Mouse (Mus musculus) limb, embryonic 11.5 days (tissue): Measurements from ENCODE around the gene Pfpl. TPM values are rescaled to one million over a fixed set of nuclear protein-coding genes. Genes with fewer than 3 reads are reported as not detected.

Experiments used
- ATAC-seq: fragments of 200-750 bp; cut with Nextera tagmentation; 2 replicates; pipeline ENCODE4 v1.8.0; 2017; ENCODE audit warnings: low read depth; ENCODE audit not compliant: insufficient number of reproducible peaks, low FRiP score, low TSS enrichment
- DNase-seq: peaks from one replicate; pipeline ENCODE4 v3.0.0-alpha.2; 2015; ENCODE audit warnings: low spot score
- H3K27ac ChIP-seq: fragments of 300-500 bp; sonication (generic); replicated peaks from 2 replicates; pipeline ENCODE4 v1.5.1; 2014; ENCODE audit warnings: low read depth, mild to moderate bottlenecking, low read length
- H3K27me3 ChIP-seq: fragments of 300-500 bp; sonication (generic); 2 replicates; pipeline ENCODE4 v1.6.1; 2014; ENCODE audit warnings: mild to moderate bottlenecking, low read length, mixed read lengths; ENCODE audit not compliant: control insufficient read depth, insufficient read depth
- H3K36me3 ChIP-seq: fragments of 300-500 bp; sonication (generic); 2 replicates; pipeline ENCODE4 v1.6.1; 2014; ENCODE audit warnings: mild to moderate bottlenecking, low read length, moderate library complexity, mixed read lengths; ENCODE audit not compliant: control insufficient read depth, insufficient read depth
- H3K4me1 ChIP-seq: fragments of 300-500 bp; sonication (generic); 2 replicates; pipeline ENCODE4 v1.6.1; 2014; ENCODE audit warnings: low read length, mixed read lengths; ENCODE audit not compliant: control insufficient read depth, insufficient read depth
- H3K4me2 ChIP-seq: fragments of 300-500 bp; sonication (generic); 2 replicates; pipeline ENCODE4 v1.6.1; 2014; ENCODE audit warnings: low read depth, mild to moderate bottlenecking, moderate library complexity; ENCODE audit not compliant: severe bottlenecking
- H3K4me3 ChIP-seq: fragments of 300-500 bp; sonication (generic); 2 replicates; pipeline ENCODE4 v1.5.1; 2014; ENCODE audit warnings: low read depth, low read length
- H3K9ac ChIP-seq: fragments of 300-500 bp; sonication (generic); 2 replicates; pipeline ENCODE4 v1.6.1; 2014; ENCODE audit warnings: mild to moderate bottlenecking, low read length
- H3K9me3 ChIP-seq: fragments of 300-500 bp; sonication (generic); 2 replicates; pipeline ENCODE4 v1.6.1; 2016; ENCODE audit warnings: low read length; ENCODE audit not compliant: control insufficient read depth
- WGBS: fragments of 180-500 bp; shearing (Covaris S2); extraction: QIAGEN DNeasy Blood & Tissue Kit; methylation state at CpG from one replicate; pipeline ENCODE4 v1.1.7; 2014; 5-methylcytosine and 5-hydroxymethylcytosine counted together
- polyA plus RNA-seq: library from polyadenylated mRNA; unstranded; fragments of >200 nt; fragmentation: Nextera tagmentation; extraction: Ambion mirVana; gene quantifications from 2 replicates; pipeline ENCODE4 v1.2.1, GENCODE M21; 2014

The Pfpl gene
- polyA plus RNA-seq, 1 experiment from 2014 or later, result not detected

GRCm38 (mm10) chr19:12471866-12472265 is 44.2 kb downstream of the Pfpl start:
- no peak for ATAC-seq
- Histone ChIP-seq H3K9ac (no peak overlapping the region), H3K27ac (no peak overlapping the region), H3K27me3 (no peaks in the 10 kb centered on the region), H3K4me3 (no peak overlapping the region), H3K4me2 (no peak overlapping the region), H3K4me1 (no peaks in the 10 kb centered on the region), H3K9me3 (no peaks in the 10 kb centered on the region), H3K36me3 (no peaks in the 10 kb centered on the region)
- WGBS, result 85% methylated on average over 3 of the region's 3 CpGs
- no peak for DNase-seq

- H3K36me3 ChIP-seq, result no peaks in the 10 kb centered on the region
- ATAC-seq (no peak), DNase-seq (no peak)
- no peaks in the 10 kb centered on the region for H3K4me1 ChIP-seq
- no peak overlapping the region for H3K4me3 ChIP-seq
- no peak overlapping the region for H3K9ac ChIP-seq
- no peak overlapping the region for H3K4me2 ChIP-seq
- H3K27ac ChIP-seq, result no peak overlapping the region
- H3K9me3 ChIP-seq, result no peaks in the 10 kb centered on the region
- no peaks in the 10 kb centered on the region for H3K27me3 ChIP-seq
- 84% methylated on average over 5 of the region's 5 CpGs for WGBS
These were observed 44.8 kb downstream of the Pfpl start for GRCm38 (mm10) chr19:12472381-12472976.

- no peak for DNase-seq
- 29% methylated on average over 4 of the region's 4 CpGs for WGBS
- H3K4me1 ChIP-seq, result no peaks in the 10 kb centered on the region
These were observed 45.5 kb downstream of the Pfpl start for GRCm38 (mm10) chr19:12473201-12473641.

DNA sequence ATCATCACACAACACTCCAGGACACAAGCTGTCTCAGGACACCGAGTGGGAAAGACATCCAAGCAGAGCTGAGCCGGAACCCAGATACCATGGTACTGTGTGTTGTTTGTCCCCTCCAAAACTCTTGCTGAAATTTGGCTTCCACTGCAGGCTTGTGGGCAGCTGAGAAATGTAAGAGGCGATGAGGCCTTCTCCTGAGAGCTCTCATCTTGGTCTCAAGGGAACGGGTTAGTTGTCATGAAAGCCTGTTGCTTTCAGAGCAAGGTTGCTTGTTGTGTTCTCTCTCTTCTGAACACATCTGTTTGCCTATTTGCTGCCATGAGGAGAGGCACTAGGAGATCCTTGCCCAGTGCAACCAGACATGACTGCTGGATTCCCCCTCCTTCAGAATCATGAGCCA is 46.2 kb downstream of the Pfpl start:
- Histone ChIP-seq H3K27me3 (no peaks in the 10 kb centered on the region), H3K4me3 (no peak overlapping the region), H3K36me3 (no peaks in the 10 kb centered on the region), H3K4me2 (no peak overlapping the region), H3K9ac (no peak overlapping the region), H3K27ac (no peak overlapping the region), H3K4me1 (no peaks in the 10 kb centered on the region), H3K9me3 (no peaks in the 10 kb centered on the region)
- ATAC-seq (no peak), DNase-seq (no peak)
- WGBS, result 87% methylated on average over 4 of the region's 4 CpGs

More at GRCm38 (mm10) chr19:12473201-12473641, 45.5 kb downstream of the Pfpl start:
- Histone ChIP-seq H3K27ac (no peak overlapping the region), H3K4me2 (no peak overlapping the region), H3K9me3 (no peaks in the 10 kb centered on the region), H3K27me3 (no peaks in the 10 kb centered on the region), H3K36me3 (no peaks in the 10 kb centered on the region), H3K9ac (no peak overlapping the region), H3K4me3 (no peak overlapping the region)
- no peak for ATAC-seq

- H3K27ac ChIP-seq, result no peak overlapping the region
- H3K27me3 ChIP-seq, result no peaks in the 10 kb centered on the region
- H3K9ac ChIP-seq, result no peak overlapping the region
- no peaks in the 10 kb centered on the region for H3K4me1 ChIP-seq
- H3K9me3 ChIP-seq, result no peaks in the 10 kb centered on the region
- 77% methylated on average over 15 of the region's 15 CpGs for WGBS
- no peak overlapping the region for H3K4me2 ChIP-seq
- no peak for ATAC-seq
- H3K4me3 ChIP-seq, result no peak overlapping the region
- no peak for DNase-seq
- H3K36me3 ChIP-seq, result no peaks in the 10 kb centered on the region
These were observed 47.9 kb downstream of the Pfpl start for GRCm38 (mm10) chr19:12475380-12476250.

DNA sequence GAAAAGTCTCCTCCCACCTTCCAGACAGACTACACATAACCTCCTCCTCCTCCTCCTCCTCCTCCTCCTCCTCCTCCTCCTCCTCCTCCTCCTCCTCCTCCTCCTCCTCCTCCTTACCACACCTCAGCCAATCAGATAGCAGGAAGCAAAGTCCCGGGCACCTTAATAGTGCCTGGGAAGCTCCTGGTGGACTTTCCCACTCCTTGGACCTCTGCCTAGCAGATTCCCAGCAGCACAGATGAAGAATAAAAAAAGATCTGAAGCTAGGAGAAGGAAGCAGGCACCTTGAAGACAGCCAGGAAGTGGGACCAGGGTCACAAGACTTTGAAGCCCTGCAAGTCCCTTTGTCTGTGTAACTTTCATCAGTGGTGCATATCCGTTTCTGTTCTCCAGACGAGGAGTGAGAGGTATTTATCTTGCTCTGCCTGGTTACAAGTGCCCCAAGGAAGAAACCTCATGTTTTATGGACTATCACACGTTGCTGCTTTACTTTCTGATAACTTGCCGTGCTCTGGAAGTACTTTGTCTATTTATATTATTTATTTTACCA is 49.1 kb downstream of the Pfpl start:
- Histone ChIP-seq H3K27ac (no peak overlapping the region), H3K36me3 (no peaks in the 10 kb centered on the region), H3K4me2 (no peak overlapping the region), H3K27me3 (no peaks in the 10 kb centered on the region), H3K9ac (no peak overlapping the region), H3K9me3 (no peaks in the 10 kb centered on the region), H3K4me3 (no peak overlapping the region), H3K4me1 (no peaks in the 10 kb centered on the region)
- ATAC-seq (no peak), DNase-seq (no peak)
- WGBS, result 52% methylated on average over 5 of the region's 5 CpGs

GRCm38 (mm10) chr19:12478369-12478768 is 50.7 kb downstream of the Pfpl start:
- Histone ChIP-seq H3K9ac (no peak overlapping the region), H3K36me3 (no peaks in the 10 kb centered on the region), H3K4me3 (no peak overlapping the region), H3K27ac (no peak overlapping the region), H3K27me3 (no peaks in the 10 kb centered on the region), H3K9me3 (no peaks in the 10 kb centered on the region), H3K4me2 (no peak overlapping the region), H3K4me1 (no peaks in the 10 kb centered on the region)
- DNase-seq (no peak), ATAC-seq (no peak)
- WGBS, result 94% methylated on average over 6 of the region's 6 CpGs
